Mouse (Mus musculus) liver, postnatal 0 days (tissue): ENCODE measurements around the gene Vamp5.

Experiments used
- CTCF ChIP-seq: sonication (generic); IDR thresholded peaks from 2 replicates; pipeline ENCODE4 v1.5.1; 2016; ENCODE audit warnings: antibody characterized with exemption, low read depth
- EP300 ChIP-seq: IDR thresholded peaks from 2 replicates; pipeline ENCODE4 v1.6.1; 2016; ENCODE audit warnings: antibody characterized with exemption, low read depth, mild to moderate bottlenecking

- TF ChIP-seq CTCF (no peak), EP300 (no peak)
Observed at GRCm38 (mm10) chr6:72419806-72420205, 39.5 kb upstream of the Vamp5 start.
